Mouse (Mus musculus) heart, embryonic 14.5 days (tissue): ENCODE results near the gene Prkch. TPM values are rescaled to one million over a fixed set of nuclear protein-coding genes. Genes with fewer than 3 reads are reported as not detected.

Experiments
- ATAC-seq: fragments of 200-750 bp; cut with Nextera tagmentation; 2 replicates; pipeline ENCODE4 v1.8.0; 2017; ENCODE audit warnings: low read depth, moderate TSS enrichment; ENCODE audit not compliant: insufficient number of reproducible peaks, insufficient read depth, low FRiP score
- H3K27ac ChIP-seq, 2 experiments: fragments of 200-500 bp in 1 of 2; fragments of 300-500 bp in 1 of 2; sonication (generic) in 1 of 2; replicated peaks in 1 of 2; 2 replicates each; pipeline ENCODE4 v1.5.1; 2012 to 2014; ENCODE audit warnings: low read depth in 2 of 2, low read length in 2 of 2, control low read depth in 1 of 2, mild to moderate bottlenecking in 1 of 2, mixed read lengths in 1 of 2; ENCODE audit not compliant: control insufficient read depth in 1 of 2, insufficient read depth in 1 of 2
- H3K27me3 ChIP-seq: fragments of 300-500 bp; sonication (generic); 2 replicates; pipeline ENCODE4 v1.6.1; 2014; ENCODE audit warnings: mild to moderate bottlenecking, low read length, control low read depth; ENCODE audit not compliant: control insufficient read depth, insufficient read depth
- H3K36me3 ChIP-seq: fragments of 300-500 bp; sonication (generic); 2 replicates; pipeline ENCODE4 v1.6.1; 2014; ENCODE audit warnings: mild to moderate bottlenecking, control low read depth, low read length, mixed read lengths; ENCODE audit not compliant: control insufficient read depth, insufficient read depth
- H3K4me1 ChIP-seq, 2 experiments: fragments of 200-500 bp in 1 of 2; fragments of 300-500 bp in 1 of 2; sonication (generic) in 1 of 2; 2 replicates each; pipeline ENCODE4 v1.6.1; 2012 to 2014; ENCODE audit warnings: low read length in 2 of 2, control low read depth in 1 of 2, mixed read lengths in 1 of 2; ENCODE audit not compliant: control insufficient read depth in 2 of 2, insufficient read depth in 2 of 2
- H3K4me2 ChIP-seq: fragments of 300-500 bp; sonication (generic); 2 replicates; pipeline ENCODE4 v1.6.1; 2014; ENCODE audit warnings: mild to moderate bottlenecking, low read length
- H3K4me3 ChIP-seq, 2 experiments: fragments of 200-500 bp in 1 of 2; fragments of 300-500 bp in 1 of 2; sonication (generic) in 1 of 2; 2 replicates each; pipeline ENCODE4 v1.5.1; 2012 to 2014; ENCODE audit warnings: low read length in 2 of 2, mild to moderate bottlenecking in 2 of 2, control low read depth in 1 of 2, low read depth in 1 of 2, moderate library complexity in 1 of 2; ENCODE audit not compliant: control insufficient read depth in 1 of 2, insufficient read depth in 1 of 2
- H3K9ac ChIP-seq: fragments of 300-500 bp; sonication (generic); 2 replicates; pipeline ENCODE4 v1.6.1; 2014; ENCODE audit warnings: mild to moderate bottlenecking, low read length
- H3K9me3 ChIP-seq: fragments of 300-500 bp; sonication (generic); 2 replicates; pipeline ENCODE4 v1.6.1; 2016; ENCODE audit warnings: low read length, control low read depth; ENCODE audit not compliant: control insufficient read depth
- WGBS: fragments of 180-500 bp; shearing (Covaris S2); extraction: QIAGEN DNeasy Blood & Tissue Kit; methylation state at CpG from one replicate; pipeline ENCODE4 v1.1.7; 2014; 5-methylcytosine and 5-hydroxymethylcytosine counted together
- polyA plus RNA-seq: library from polyadenylated mRNA; unstranded; fragments of >200 nt; fragmentation: Nextera tagmentation; extraction: Ambion mirVana; gene quantifications from 2 replicates; pipeline ENCODE4 v1.2.1, GENCODE M21; 2014

The Prkch gene
- polyA plus RNA-seq, 1 experiment from 2014 or later = 16.5 TPM

DNA sequence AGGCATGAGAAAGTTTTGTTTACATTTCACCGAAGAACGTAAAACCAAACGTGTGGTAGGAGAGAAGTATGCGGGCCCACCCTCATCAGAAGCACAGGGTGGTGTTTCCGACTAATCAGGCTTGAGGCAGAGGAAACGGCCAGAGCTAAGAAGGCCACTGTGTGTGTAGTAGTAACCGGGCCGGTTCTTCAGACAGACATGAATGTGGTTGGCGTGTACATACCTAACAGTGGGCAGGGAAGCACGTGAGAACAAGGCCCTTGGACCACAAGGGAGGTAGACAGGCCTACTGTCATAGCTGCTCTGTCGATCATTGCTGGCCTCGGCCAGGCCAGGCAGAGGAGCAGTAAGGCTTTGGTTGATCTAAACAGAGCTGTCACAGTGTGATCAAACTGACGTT, 110.1 kb downstream of the Prkch start:
- Histone ChIP-seq H3K4me3 (no peak overlapping the region), H3K9ac (no peak overlapping the region), H3K4me1 (peaks cover 3 to 6% of the 10 kb centered on the region in 2 experiments; a peak in 2 of 4 replicates), H3K27me3 (no peaks in the 10 kb centered on the region), H3K9me3 (no peaks in the 10 kb centered on the region), H3K27ac (no peak overlapping the region), H3K36me3 (no peaks in the 10 kb centered on the region), H3K4me2 (no peak overlapping the region)
- no peak for ATAC-seq
- WGBS = 75% methylated on average over 13 of the region's 13 CpGs

DNA sequence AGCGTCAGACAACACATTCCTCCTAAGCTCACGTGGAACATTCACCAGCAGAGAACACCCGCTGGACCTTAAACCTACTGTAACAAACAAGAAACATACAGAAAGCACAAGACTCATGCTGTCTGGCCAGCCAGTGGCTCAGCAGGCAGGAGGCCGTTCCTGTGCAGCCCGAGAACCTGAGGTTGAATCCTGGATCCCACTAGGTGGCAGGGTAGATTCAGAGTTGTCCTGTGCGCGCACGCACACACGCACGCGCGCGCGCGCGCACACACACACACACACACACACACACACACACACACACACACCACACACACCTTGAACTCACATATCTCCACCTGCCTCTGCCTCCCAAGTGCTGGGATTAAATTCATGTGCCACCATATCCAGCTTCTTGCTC, 110.5 kb downstream of the Prkch start:
- Histone ChIP-seq H3K9ac (no peak overlapping the region), H3K27ac (no peak overlapping the region), H3K4me3 (no peak overlapping the region), H3K4me2 (no peak overlapping the region), H3K9me3 (no peaks in the 10 kb centered on the region), H3K36me3 (no peaks in the 10 kb centered on the region), H3K27me3 (no peaks in the 10 kb centered on the region), H3K4me1 (peaks cover 3 to 9% of the 10 kb centered on the region in 2 experiments; a peak in 2 of 4 replicates)
- no peak for ATAC-seq
- WGBS = 72% methylated on average over 16 of the region's 16 CpGs

DNA sequence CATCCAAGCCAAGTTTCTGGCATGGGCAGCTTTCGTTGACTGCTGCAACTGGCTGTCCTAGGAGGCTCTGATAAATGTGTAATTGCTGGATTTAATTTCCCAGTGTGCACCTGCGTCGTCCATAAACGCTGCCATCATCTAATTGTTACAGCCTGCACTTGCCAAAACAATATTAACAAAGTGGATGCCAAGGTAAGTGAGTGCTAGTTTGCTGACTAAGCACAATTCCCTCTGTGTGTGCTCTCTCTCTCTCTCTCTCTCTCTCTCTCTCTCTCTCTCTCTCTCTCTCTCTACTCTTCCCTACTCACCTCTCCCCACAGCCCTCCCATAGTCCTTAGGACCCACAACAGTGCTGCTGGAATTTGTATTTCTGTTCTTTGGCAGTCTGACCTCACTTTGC, 111.5 kb downstream of the Prkch start:
- 86% methylated on average over 4 of the region's 4 CpGs for WGBS
- no peak for ATAC-seq

DNA sequence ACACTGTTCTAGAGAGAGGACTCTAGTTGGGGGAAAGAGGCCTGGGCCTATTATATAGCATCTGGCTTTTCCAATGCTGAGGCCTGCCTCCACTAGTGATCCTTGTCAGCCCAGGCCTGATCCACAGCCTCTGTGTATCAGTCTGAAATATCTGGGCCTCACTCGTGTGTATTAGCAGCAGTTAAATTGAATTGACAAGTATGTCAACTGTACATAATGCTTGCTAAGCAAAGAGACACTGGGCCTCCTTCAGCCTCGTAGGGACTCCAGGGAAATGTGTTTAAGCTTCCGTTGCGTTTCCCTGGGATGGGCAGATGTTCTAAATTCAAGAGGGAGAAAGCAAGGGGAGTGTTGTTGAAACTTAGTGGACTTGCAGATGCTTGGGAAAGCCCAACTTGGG, 112.3 kb downstream of the Prkch start:
- WGBS = 88% methylated on average over 4 of the region's 4 CpGs
- no peak overlapping the region for H3K9ac ChIP-seq
- H3K36me3 ChIP-seq = no peaks in the 10 kb centered on the region
- no peaks in the 10 kb centered on the region for H3K9me3 ChIP-seq
- no peak overlapping the region for H3K4me3 ChIP-seq
- H3K27me3 ChIP-seq = no peaks in the 10 kb centered on the region
- H3K4me2 ChIP-seq = no peak overlapping the region
- ATAC-seq = no peak
- no peak overlapping the region for H3K27ac ChIP-seq
- H3K4me1 ChIP-seq = peaks cover 8 to 14% of the 10 kb centered on the region in 2 experiments; a peak in 3 of 4 replicates

More for the DNA sequence above, 111.5 kb downstream of the Prkch start:
- Histone ChIP-seq H3K4me1 (peaks cover 8 to 14% of the 10 kb centered on the region in 2 experiments; a peak in 3 of 4 replicates), H3K27me3 (no peaks in the 10 kb centered on the region), H3K4me2 (no peak overlapping the region), H3K4me3 (no peak overlapping the region), H3K36me3 (no peaks in the 10 kb centered on the region), H3K9me3 (no peaks in the 10 kb centered on the region), H3K9ac (no peak overlapping the region), H3K27ac (no peak overlapping the region)

DNA sequence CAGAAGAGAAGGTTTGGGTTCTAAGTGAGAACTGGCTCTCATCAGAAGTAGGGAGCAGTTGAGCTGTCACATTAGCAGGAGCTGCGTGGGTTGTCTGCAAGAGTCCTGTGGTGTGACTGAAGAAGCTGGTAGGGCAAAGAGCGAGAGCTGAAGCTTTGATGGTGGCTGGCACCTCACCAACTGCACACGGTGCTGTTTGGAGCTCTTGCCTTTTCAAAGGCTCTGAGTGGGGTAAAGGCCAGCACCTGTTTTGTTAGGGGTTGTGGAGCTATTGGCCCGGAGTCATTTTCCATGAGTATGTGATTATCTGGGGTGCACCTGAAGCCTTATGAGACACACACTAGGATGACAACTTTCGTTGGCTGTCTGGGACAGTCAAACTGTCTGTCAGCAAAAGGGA, 113.8 kb downstream of the Prkch start:
- Histone ChIP-seq H3K4me3 (no peak overlapping the region), H3K9me3 (no peaks in the 10 kb centered on the region), H3K36me3 (no peaks in the 10 kb centered on the region), H3K27me3 (no peaks in the 10 kb centered on the region), H3K4me1 (peaks cover 8 to 14% of the 10 kb centered on the region in 2 experiments; a peak in 3 of 4 replicates), H3K27ac (no peak overlapping the region), H3K4me2 (no peak overlapping the region), H3K9ac (no peak overlapping the region)
- no peak for ATAC-seq
- 87% methylated on average over 5 of the region's 5 CpGs for WGBS

DNA sequence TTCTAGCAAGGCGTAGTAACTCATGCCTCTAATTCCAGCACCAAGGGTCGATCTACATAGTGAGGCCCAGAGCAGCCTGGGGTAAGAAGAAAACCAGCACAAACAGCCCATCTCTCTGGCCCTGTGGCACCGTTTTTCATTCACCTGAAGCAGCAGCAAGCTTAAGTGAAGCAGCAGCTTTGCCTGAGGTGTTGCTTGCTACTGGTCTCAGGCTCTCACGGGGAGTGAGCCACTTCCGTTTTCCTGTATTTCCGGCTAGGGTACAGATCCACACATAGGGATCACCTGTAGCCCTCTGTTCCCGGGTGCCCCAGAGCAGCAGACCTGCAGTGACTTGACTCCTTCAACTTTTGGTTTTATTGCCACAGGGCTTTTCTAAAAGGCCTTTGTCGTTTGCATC, 114.2 kb downstream of the Prkch start:
- Histone ChIP-seq H3K9me3 (no peaks in the 10 kb centered on the region), H3K9ac (no peak overlapping the region), H3K4me2 (no peak overlapping the region), H3K27ac (no peak overlapping the region), H3K4me3 (no peak overlapping the region), H3K4me1 (peaks cover 8 to 14% of the 10 kb centered on the region in 2 experiments; a peak in 3 of 4 replicates), H3K27me3 (no peaks in the 10 kb centered on the region), H3K36me3 (no peaks in the 10 kb centered on the region)
- no peak for ATAC-seq
- 73% methylated on average over 8 of the region's 8 CpGs for WGBS

DNA sequence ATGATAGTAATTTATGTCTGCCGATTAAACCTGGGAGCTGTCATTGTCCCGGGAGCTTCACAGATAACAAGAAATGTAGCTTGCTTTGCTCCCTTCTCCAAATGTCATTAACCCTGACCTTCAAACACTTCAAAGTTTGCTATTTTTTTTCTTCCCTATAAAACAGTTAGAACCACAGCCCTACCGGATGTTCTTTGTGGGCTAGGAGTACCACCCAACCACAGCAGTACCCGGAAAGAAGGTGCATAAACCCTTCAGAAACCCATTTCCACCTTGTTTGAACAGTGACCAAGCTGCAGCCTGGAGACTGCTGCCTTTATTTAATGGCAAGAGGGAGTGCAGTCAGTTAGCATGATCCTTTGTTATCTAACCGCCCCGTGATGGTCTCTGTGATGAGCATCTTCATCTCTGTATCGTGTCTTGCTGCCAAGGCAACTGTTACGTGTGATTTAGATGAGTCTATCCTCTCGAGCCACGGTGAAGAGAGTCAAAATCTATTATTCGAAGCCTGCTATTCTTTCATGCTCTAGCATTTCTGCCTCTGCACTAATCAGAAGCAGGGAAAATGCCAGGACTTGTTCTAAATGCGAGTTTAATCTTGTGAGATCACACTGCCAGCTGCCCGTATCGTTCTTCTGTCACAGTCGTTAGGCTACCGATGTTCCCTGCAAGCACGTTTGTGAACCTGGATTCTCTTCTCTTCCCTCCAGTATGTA, 115.0 kb downstream of the Prkch start:
- Histone ChIP-seq H3K9ac (no peak overlapping the region), H3K27ac (0 out of 4 replicates have a peak overlapping the region, but pooled peaks of 1 of the 2 experiments have one; percentile 8), H3K4me2 (no peak overlapping the region), H3K4me1 (peaks cover 8 to 14% of the 10 kb centered on the region in 2 experiments; a peak in 3 of 4 replicates), H3K9me3 (no peaks in the 10 kb centered on the region), H3K4me3 (no peak overlapping the region), H3K36me3 (no peaks in the 10 kb centered on the region), H3K27me3 (no peaks in the 10 kb centered on the region)
- WGBS = 70% methylated on average over 17 of the region's 17 CpGs
- no peak for ATAC-seq
